Mouse (Mus musculus) ovary, adult 10 weeks (tissue): ENCODE results near the gene Srp68. TPM values are rescaled to one million over a fixed set of nuclear protein-coding genes. Genes with fewer than 3 reads are reported as not detected.

Experiments
- polyA plus RNA-seq: library from polyadenylated mRNA; stranded (reverse); fragments of 350-450 nt; fragmentation: Illumina TruSeq; extraction: RNeasy Lipid Tissue Mini Kit (QIAGEN cat#74804); gene quantifications from one replicate; pipeline ENCODE4 v1.2.3, GENCODE M21; 2014

Srp68 gene
- polyA plus RNA-seq = 10.1 TPM

GRCm38 (mm10) chr11:116274045-116274666 is at the start of gene Srp68:
Gene Srp68, minus strand, starts transcription at chr11:116274217.

DNA sequence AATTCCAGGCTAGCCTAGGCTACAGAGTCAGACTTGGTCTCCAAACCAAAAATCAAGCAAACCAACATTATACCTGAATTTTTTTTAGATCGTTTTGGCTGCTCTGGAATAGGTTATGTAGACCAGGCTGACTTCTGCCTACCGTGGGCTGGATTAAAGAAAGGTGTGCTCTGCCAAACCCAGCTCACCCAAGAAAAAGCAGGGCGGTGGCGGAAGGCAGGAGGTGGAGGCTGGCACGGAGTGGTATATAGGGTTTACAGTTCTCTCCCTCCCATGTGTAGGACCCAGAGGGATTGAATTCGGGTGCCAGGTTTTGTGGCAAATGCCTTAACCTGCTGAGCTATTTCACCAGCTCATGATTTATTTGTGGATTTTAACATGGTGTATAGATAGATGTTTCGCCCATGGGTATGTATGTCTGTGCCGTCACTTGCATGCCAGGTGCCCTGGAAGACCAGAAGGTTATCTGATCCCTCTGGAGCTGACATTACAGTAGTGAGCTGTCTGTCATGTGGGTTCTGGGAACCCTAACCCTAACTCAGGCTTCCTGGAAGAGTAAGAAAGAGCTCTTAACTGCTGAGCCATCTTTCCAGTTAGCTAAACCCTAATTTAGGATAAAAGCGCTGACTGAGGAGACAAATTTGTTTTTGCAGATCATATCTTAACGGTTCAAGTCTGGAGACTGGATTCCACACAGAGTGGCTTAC is 33.2 kb upstream of the Srp68 start, which contains the start of gene Exoc7:
Exoc7 (minus strand) TSS at position 215 of the 707 bp plus-strand sequence.

GRCm38 (mm10) chr11:116280751-116281663 is 7.0 kb upstream of the Srp68 start, which contains the start of gene Galr2:
Gene Galr2, plus strand, starts transcription at chr11:116280939.

DNA sequence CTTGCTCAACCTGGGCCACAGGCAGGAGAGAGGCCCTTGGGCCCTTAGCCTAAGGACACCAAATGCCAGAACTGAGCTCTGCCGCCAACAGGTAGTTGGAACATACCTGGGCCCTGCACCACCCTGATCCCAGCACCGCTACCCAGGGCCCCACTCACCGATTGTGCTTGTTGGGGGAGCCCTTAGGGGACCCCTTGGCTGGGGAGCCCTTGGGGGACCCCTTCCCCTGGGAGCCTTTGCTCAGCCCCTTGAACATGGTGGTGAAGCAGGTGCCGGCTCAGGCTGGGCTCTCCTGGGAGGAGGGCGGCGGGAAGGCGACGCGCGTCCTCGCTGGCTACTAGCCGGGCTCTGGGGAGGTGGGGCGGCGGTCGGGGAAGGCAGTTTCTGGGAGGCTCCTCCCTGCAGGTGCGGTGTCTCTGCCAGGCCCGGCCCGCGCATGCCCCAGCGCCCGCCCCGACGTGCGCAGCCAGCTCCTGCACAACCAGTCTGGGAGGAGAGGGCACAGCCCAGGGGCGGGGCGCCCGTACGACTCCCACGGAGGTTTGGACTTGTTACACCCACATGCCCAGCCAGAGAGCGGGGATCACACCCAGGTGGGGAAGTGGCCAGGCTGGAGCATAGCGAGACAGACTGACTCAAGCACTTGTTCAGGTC is 36.1 kb downstream of the Srp68 start, which contains the start of gene Evpl:
Evpl (minus strand) TSS at position 336 of the 654 bp plus-strand sequence.

GRCm38 (mm10) chr11:116198639-116199531 is 75.1 kb downstream of the Srp68 start, which contains the start of the genes Ten1 and Acox1:
Gene Ten1, plus strand, starts transcription at chr11:116198855.
Gene Acox1, minus strand, starts transcription at chr11:116199045.

Other genes with a start within 250 kb of the Srp68 start
- 1,980 TPM for gene H3f3b, start 246.3 kb downstream of the Srp68 start, polyA plus RNA-seq
- 2.9 TPM for gene Unk, start 243.9 kb downstream of the Srp68 start, polyA plus RNA-seq
- gene Unc13d, start 196.3 kb downstream of the Srp68 start, polyA plus RNA-seq = 0.23 TPM
- gene Wbp2, start 187.2 kb downstream of the Srp68 start, polyA plus RNA-seq = 15.5 TPM
- gene Trim47, start 147.0 kb downstream of the Srp68 start, polyA plus RNA-seq = not detected
- 4.9 TPM for gene Trim65, start 143.1 kb downstream of the Srp68 start, polyA plus RNA-seq
- 1.3 TPM for gene Mrpl38, start 135.3 kb downstream of the Srp68 start, polyA plus RNA-seq
- 14.4 TPM for gene Fbf1, start 106.1 kb downstream of the Srp68 start, polyA plus RNA-seq
- gene Ten1, start 75.4 kb downstream of the Srp68 start, polyA plus RNA-seq = 1.7 TPM
- gene Acox1, start 75.2 kb downstream of the Srp68 start, polyA plus RNA-seq = 40.9 TPM
- gene Evpl, start 36.1 kb downstream of the Srp68 start, polyA plus RNA-seq = not detected
- gene Galr2, start 6.7 kb upstream of the Srp68 start, polyA plus RNA-seq = not detected
- gene Exoc7, start 33.0 kb upstream of the Srp68 start, polyA plus RNA-seq = 5.8 TPM
- 0.23 TPM for gene Foxj1, start 61.2 kb upstream of the Srp68 start, polyA plus RNA-seq
- gene Rnf157, start 138.8 kb upstream of the Srp68 start, polyA plus RNA-seq = 0.88 TPM
- gene Ubald2, start 159.9 kb upstream of the Srp68 start, polyA plus RNA-seq = 7.1 TPM
- gene Qrich2, start 192.0 kb upstream of the Srp68 start, polyA plus RNA-seq = not detected
- gene Prpsap1, start 220.0 kb upstream of the Srp68 start, polyA plus RNA-seq = 33.9 TPM